ENCODE assay signal across 20 mouse cellular contexts in the genomic region with DNA sequence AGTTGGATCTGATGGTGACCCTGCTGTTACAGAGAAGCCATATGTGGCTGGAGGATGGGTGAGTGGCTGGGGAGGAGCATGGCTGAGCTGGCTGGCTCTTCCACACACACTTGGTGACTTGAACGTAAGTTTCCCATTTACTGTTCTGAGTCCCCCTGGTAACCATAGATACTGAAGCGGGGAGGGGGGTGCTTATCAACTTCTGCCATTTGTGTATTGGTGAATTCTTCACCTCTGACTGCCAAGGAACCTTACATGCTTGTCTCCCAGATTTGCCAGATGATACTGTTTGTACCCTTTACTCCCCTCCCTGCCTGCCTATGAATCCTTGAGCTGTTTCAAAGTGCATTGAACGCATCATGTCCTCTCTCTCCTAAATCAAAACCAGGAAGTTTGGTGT. TPM values are rescaled to one million over a fixed set of nuclear protein-coding genes. Genes with fewer than 3 reads are reported as not detected.
DNase-seq lines count a peak whose midpoint lies in the region; ATAC-seq and TF ChIP-seq lines count a peak whose summit lies in the region.
"Had no signal": no experiment of that assay in that cellular context is flagged by ENCODE, and none has a peak within 500 bp of the region (broad histone marks: within the 10 kb centered on the region; RNA-seq: fewer than 3 reads in every experiment).

No protein-coding gene starts in this region.

- no peak for ATAC-seq in liver, postnatal 0 days
- no peak for ATAC-seq in intestine, embryonic 14.5 days (replicated peaks; ENCODE audit: low FRiP score, low TSS enrichment, low read depth)
- no peak for ATAC-seq in forebrain, embryonic 14.5 days
- ATAC-seq: forebrain, embryonic 15.5 days; hindbrain, postnatal 0 days had no signal

- no peak for TF ChIP-seq CTCF in liver, postnatal 0 days (IDR thresholded peaks at IDR 0.05; ENCODE audit: low read depth)
- TF ChIP-seq CTCF in small intestine, adult 2 months (IDR thresholded peaks at IDR 0.05; ENCODE audit: extremely low read depth, insufficient read length, insufficient replicate concordance, low read depth, low read length) = no peak

- no peak overlapping the region for H3K9ac ChIP-seq in liver, postnatal 0 days (replicated peaks)
- no peak overlapping the region for H3K9ac ChIP-seq in intestine, embryonic 14.5 days (ENCODE audit: low read length)
- no peak overlapping the region for H3K9ac ChIP-seq in forebrain, embryonic 14.5 days (ENCODE audit: low read length)
- H3K9ac ChIP-seq: forebrain, embryonic 15.5 days had no signal

- TF ChIP-seq POLR2A in small intestine, adult 2 months (IDR thresholded peaks at IDR 0.05; ENCODE audit: low read depth, low read length) = no peak

- no peaks in the 10 kb centered on the region for H3K9me3 ChIP-seq in heart, embryonic 10.5 days
- no peaks in the 10 kb centered on the region for H3K9me3 ChIP-seq in liver, postnatal 0 days (ENCODE audit: low read length)
- 0 out of 2 replicates have a peak, but pooled peaks cover 4% of the 10 kb centered on the region for H3K9me3 ChIP-seq in intestine, embryonic 14.5 days (ENCODE audit: control insufficient read depth, low read length)
- H3K9me3 ChIP-seq in forebrain, embryonic 14.5 days (replicated peaks; ENCODE audit: control insufficient read depth, low read length) = no peaks in the 10 kb centered on the region
- H3K9me3 ChIP-seq: forebrain, embryonic 15.5 days; hindbrain, embryonic 13.5 days had no signal

- H3K27ac ChIP-seq in heart, embryonic 10.5 days = peak overlapping the region; percentile 4; the same call in 1 of the 2 replicates
- peak overlapping the region; percentile 49; the same call in 1 of the 2 replicates for H3K27ac ChIP-seq in liver, postnatal 0 days (ENCODE audit: low read depth)
- 0 out of 2 replicates have a peak overlapping the region, but pooled peaks have one; percentile 2 for H3K27ac ChIP-seq in intestine, embryonic 14.5 days (ENCODE audit: low read depth)
- peak overlapping the region; percentile 35; the same call in 1 of the 2 replicates for H3K27ac ChIP-seq in small intestine, adult 2 months (ENCODE audit: insufficient read depth, low read depth, low read length)
- H3K27ac ChIP-seq in forebrain, embryonic 14.5 days (ENCODE audit: low read depth, low read length) = no peak overlapping the region
- H3K27ac ChIP-seq: forebrain, embryonic 10.5 days; forebrain, embryonic 15.5 days; hindbrain, embryonic 13.5 days; hindbrain, postnatal 0 days had no signal

- TF ChIP-seq EP300 in liver, postnatal 0 days (IDR thresholded peaks at IDR 0.05; ENCODE audit: low read depth) = no peak

- peak; percentile 31 for DNase-seq in heart, embryonic 10.5 days (ENCODE audit: low spot score)
- DNase-seq in heart, adult 8-10 months (ENCODE audit: low spot score) = no peak
- DNase-seq in liver, postnatal 0 days = no peak
- no peak for DNase-seq in liver
- DNase-seq in intestine, embryonic 14.5 days (ENCODE audit: low spot score) = no peak
- DNase-seq in forebrain, embryonic 14.5 days (ENCODE audit: low spot score) = no peak
- no peak for DNase-seq in gastrocnemius, postnatal 10 days
- DNase-seq: adrenal gland, adult 8-10 months; adrenal gland, postnatal 36 days; cerebellum, adult 8-10 months; cerebellum, postnatal 14 days; gastrocnemius, postnatal 14 days; heart, postnatal 10 days had no signal

- H3K4me1 ChIP-seq in heart, embryonic 10.5 days = peaks cover 64% of the 10 kb centered on the region
- H3K4me1 ChIP-seq in liver, postnatal 0 days (ENCODE audit: insufficient read depth) = peaks cover 11% of the 10 kb centered on the region
- peaks cover 46% of the 10 kb centered on the region for H3K4me1 ChIP-seq in intestine, embryonic 14.5 days (replicated peaks; ENCODE audit: control insufficient read depth, insufficient read depth, low read length)
- peaks cover 28% of the 10 kb centered on the region for H3K4me1 ChIP-seq in small intestine, adult 2 months (ENCODE audit: control insufficient read depth, insufficient read depth, insufficient read length, low read length)
- H3K4me1 ChIP-seq in forebrain, embryonic 14.5 days (ENCODE audit: control insufficient read depth, insufficient read depth, low read length) = peaks cover 20% of the 10 kb centered on the region

- no peaks in the 10 kb centered on the region for H3K27me3 ChIP-seq in heart, embryonic 10.5 days (ENCODE audit: insufficient read depth, poor library complexity, severe bottlenecking)
- no peaks in the 10 kb centered on the region for H3K27me3 ChIP-seq in liver, postnatal 0 days (ENCODE audit: insufficient read depth, low read length)
- no peaks in the 10 kb centered on the region for H3K27me3 ChIP-seq in intestine, embryonic 14.5 days (replicated peaks; ENCODE audit: control insufficient read depth, insufficient read depth, low read length)
- H3K27me3 ChIP-seq in small intestine, adult 2 months (ENCODE audit: control insufficient read depth, insufficient read depth, low read length) = no peaks in the 10 kb centered on the region
- no peaks in the 10 kb centered on the region for H3K27me3 ChIP-seq in forebrain, embryonic 14.5 days (replicated peaks; ENCODE audit: control insufficient read depth, insufficient read depth, low read length)
- H3K27me3 ChIP-seq: forebrain, embryonic 15.5 days; hindbrain, embryonic 13.5 days had no signal

- no peak overlapping the region for H3K4me2 ChIP-seq in liver, postnatal 0 days (ENCODE audit: low read depth, low read length)
- H3K4me2 ChIP-seq in intestine, embryonic 14.5 days (ENCODE audit: low read length) = no peak overlapping the region
- H3K4me2 ChIP-seq in forebrain, embryonic 14.5 days (ENCODE audit: low read length) = no peak overlapping the region
- H3K4me2 ChIP-seq: forebrain, embryonic 15.5 days; heart, embryonic 11.5 days; hindbrain, embryonic 13.5 days had no signal

- H3K36me3 ChIP-seq in heart, embryonic 10.5 days = peaks cover 30% of the 10 kb centered on the region
- no peaks in the 10 kb centered on the region for H3K36me3 ChIP-seq in liver, postnatal 0 days (replicated peaks; ENCODE audit: insufficient read depth, low read length)
- peaks cover 9% of the 10 kb centered on the region; the same call in 1 of the 2 replicates for H3K36me3 ChIP-seq in intestine, embryonic 14.5 days (ENCODE audit: control insufficient read depth, insufficient read depth, low read length)
- 0 out of 2 replicates have a peak, but pooled peaks cover 2% of the 10 kb centered on the region for H3K36me3 ChIP-seq in small intestine, adult 2 months (ENCODE audit: control insufficient read depth, insufficient read depth, low read length)
- no peaks in the 10 kb centered on the region for H3K36me3 ChIP-seq in forebrain, embryonic 14.5 days (ENCODE audit: control insufficient read depth, insufficient read depth, low read length)
- H3K36me3 ChIP-seq: forebrain, embryonic 15.5 days had no signal

- no peak overlapping the region for H3K4me3 ChIP-seq in heart, embryonic 10.5 days
- H3K4me3 ChIP-seq in liver, postnatal 0 days (ENCODE audit: low read depth, low read length) = no peak overlapping the region
- no peak overlapping the region for H3K4me3 ChIP-seq in intestine, embryonic 14.5 days (ENCODE audit: low read depth, low read length)
- no peak overlapping the region for H3K4me3 ChIP-seq in small intestine, adult 2 months (ENCODE audit: low read depth, low read length)
- H3K4me3 ChIP-seq in forebrain, embryonic 14.5 days (ENCODE audit: low read depth, low read length) = no peak overlapping the region
- H3K4me3 ChIP-seq: erythroblast, embryonic 14.5 days; forebrain, embryonic 10.5 days; forebrain, embryonic 15.5 days; hindbrain, embryonic 13.5 days had no signal

- 68% methylated on average over 3 of the region's 3 CpGs for WGBS in heart, embryonic 10.5 days
- WGBS in liver, postnatal 0 days (ENCODE audit: insufficient replicate concordance) = 55% methylated on average over 3 of the region's 3 CpGs
- 75% methylated on average over 3 of the region's 3 CpGs for WGBS in intestine, embryonic 14.5 days
- 83% methylated on average over 3 of the region's 3 CpGs for WGBS in small intestine, adult 2 months
- WGBS in forebrain, embryonic 14.5 days = 74% methylated on average over 3 of the region's 3 CpGs

RNA-seq across cellular contexts. Expression of gene Ryk, which starts 27.5 kb away (rescaled TPM):
- polyA plus RNA-seq in heart, embryonic 10.5 days (2016; fragmentation: Nextera tagmentation; extraction: Ambion mirVana) = 11.6 and 15.7 TPM in 2 replicates
- total RNA-seq in heart, adult 8-10 months (2022) = 10 to 100 TPM; 35.0 to 41.6 (median 36.9) TPM
- 4.7 and 8.2 TPM in 2 replicates for polyA plus RNA-seq in liver, postnatal 0 days (2015; fragmentation: Nextera tagmentation; extraction: Ambion mirVana)
- polyA plus RNA-seq in intestine, embryonic 14.5 days (2014; fragmentation: Nextera tagmentation; extraction: Ambion mirVana) = 24.4 and 24.9 TPM in 2 replicates
- 17.0 and 36.0 TPM in 2 replicates for polyA plus RNA-seq in small intestine, adult 2 months (2012; rRNA removed)
- polyA plus RNA-seq in forebrain, embryonic 14.5 days (2014; fragmentation: Nextera tagmentation; extraction: Ambion mirVana) = 16.8 and 17.5 TPM in 2 replicates
- total RNA-seq in gastrocnemius, postnatal 10 days (2021) = 10 to 100 TPM; 52.4 to 60.9 TPM
